Mouse (Mus musculus): ENCODE data around the gene Il33. TPM values are rescaled to one million over a fixed set of nuclear protein-coding genes. Genes with fewer than 3 reads are reported as not detected.
A peak's percentile ranks its signal among the peaks of the same experiment; 100 is the strongest.
"Not testable (repeated sequence)": the region's sequence is repeated elsewhere in the genome, so short reads cannot be mapped to it uniquely, and the experiment has no call there.

Il33 gene
- total RNA-seq, 2 experiments from 2014 or later, result 16.0 to 19.8 TPM

GRCm38 (mm10) chr19:29937445-29937844 lies 12.5 kb downstream of the Il33 start:
- DNase-seq, result peak in 1 of 2 experiments; percentile 17

DNA sequence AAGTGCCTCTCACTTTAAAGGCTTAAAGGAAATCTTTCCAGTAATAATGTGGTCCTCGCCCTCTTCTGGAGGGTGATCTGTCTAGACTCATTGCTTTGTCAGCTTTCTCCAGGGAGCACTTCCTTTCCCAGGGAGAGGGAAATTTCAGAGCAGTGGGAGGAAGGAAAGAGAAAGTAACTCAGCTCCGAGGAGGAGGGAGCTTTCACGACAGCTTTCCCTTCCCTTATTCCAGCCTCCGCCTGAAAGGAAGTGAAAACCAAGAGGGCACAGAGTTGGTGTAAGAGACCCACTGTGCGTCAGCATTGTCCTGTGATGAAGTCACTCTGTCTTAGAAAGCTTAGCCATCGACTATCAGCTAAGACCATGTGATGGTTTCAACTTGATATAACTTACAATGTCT lies 15.3 kb downstream of the Il33 start:
- no peak for DNase-seq

GRCm38 (mm10) chr19:29941208-29941607 lies 16.3 kb downstream of the Il33 start:
- no peak for DNase-seq

- no peak for DNase-seq
Measured at GRCm38 (mm10) chr19:29942358-29942757, 17.4 kb downstream of the Il33 start.

DNA sequence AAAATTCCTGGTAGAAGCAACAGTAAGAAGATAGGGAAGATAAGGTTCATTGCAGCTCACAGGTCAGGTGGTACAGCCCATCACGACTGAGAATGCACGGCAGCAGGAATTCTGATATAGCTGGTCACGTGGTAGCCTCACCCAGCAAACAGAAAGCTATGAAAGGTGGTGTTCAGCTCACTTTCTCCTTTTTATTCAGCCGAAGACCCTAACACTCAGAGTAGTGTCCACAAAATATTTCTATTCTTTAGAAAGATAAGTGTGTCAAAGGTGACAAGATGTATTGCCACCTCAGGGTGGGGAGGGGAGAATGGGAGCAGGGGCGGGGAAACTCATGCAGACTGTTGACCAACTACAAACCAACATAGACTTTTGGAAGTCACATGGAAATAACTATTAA lies 19.5 kb downstream of the Il33 start:
- DNase-seq, result no peak

DNA sequence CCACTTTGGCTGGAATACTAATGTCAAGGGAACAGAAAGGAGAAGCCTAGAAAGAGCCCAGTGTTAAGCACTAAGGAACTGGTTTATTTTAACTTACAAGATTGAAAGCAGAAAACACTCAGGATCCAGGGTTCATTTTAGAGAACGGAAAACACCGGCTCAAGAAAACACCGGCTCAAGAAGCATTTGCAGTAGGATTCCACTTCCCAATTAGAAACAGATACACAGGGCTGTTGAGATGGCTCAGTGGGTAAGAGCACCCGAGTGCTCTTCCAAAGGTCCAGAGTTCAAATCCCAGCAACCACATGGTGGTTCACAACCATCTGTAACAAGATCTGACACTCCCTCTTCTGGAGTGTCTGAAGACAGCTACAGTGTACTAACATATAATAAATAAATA lies 20.0 kb downstream of the Il33 start:
- DNase-seq, result not testable (repeated sequence)

DNA sequence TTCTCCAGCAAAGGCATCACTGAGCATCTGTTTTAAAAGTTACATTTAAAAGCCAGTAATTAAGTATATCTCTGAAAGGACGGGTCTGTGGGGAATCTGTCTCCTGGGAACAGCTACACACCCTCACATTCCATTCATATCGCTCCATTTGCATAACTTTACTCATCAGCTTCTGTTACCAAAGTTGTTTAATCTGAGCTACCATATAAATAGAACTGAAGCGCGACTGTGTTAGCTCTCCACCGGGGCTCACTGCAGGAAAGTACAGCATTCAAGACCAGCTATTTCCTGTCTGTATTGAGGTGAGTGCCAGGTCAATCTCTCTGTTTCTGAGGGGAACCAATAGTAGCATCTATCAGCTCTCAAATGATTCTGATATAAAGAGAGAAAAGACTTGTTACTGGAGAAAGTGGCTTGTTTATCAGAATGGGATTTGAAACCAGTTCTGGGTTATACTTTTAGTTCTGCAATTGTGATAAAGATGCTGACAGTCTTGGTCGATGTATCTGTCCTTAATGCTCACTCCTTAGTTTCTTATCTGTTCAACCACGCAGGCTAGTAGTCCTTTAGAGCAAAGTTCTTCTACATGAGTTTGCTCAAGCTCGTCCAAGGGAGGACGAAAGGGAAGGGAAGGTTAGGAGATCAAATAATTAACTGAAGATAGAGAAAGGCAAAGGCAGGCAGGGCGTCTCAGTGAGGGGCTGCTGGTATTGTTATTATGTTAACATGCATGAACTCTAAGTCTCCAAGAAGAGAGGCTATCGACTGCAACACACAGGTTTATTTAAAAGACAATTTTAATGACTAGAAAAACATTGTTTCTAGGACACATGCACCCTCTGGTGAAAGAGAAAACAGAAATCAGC lies 20.9 kb downstream of the Il33 start:
- DNase-seq, result no peak

DNA sequence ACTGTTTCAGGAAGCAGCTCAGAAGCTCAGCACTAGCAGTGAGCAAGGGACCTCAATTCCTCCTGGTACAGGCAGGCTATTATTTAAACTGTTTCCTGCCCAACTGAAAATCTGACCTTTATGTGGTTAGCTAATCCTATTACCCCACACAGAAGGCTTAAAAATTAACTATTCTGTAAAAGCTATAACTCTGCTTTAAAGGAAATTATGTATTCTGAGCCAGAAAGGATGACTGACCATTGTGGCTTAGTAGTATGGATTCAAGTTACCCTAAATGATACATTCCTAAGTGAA lies 21.5 kb downstream of the Il33 start:
- DNase-seq, result no peak

DNA sequence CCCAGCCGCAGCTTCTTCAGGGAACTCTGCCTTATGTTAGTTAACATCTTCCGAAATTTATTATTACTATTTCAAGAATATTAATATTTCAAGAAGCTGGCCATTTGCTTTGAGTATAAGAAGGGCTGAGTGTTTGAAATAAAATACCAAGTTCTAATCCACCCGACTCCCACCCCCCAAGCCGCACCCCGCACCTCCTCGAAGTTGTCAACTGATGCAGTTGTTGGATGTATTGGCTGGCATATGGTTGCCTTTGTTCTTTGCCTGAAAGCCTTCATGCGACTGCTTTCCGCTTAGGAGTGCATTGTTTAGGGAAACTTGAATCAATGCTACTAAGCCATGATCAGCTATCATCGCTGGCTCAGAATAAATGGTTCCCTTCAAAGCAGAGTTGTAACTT lies 22.1 kb downstream of the Il33 start:
- no peak for DNase-seq

GRCm38 (mm10) chr19:29947891-29948801 lies 23.2 kb downstream of the Il33 start:
- peak; percentile 72 to 78 for DNase-seq

- no peak for DNase-seq
Measured at GRCm38 (mm10) chr19:29952538-29952937, 27.6 kb downstream of the Il33 start.

DNA sequence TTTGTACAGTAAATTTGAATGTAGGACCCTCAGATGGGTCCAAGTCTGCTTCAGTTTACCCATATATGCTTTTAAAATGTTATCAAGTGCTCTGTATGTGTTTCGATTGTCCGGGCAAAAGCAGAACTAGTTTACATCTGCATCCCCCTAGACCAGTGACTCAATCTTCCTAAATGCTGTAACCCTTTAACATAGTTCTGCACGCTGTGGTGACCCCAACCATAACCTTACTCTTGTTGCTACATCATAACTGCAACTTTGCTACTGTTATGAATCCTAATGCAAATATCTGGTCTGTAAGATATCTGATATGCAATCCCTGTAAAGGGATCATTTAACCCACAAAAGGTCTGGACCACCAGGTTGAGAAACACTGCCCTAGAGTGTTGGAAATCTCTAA lies 28.9 kb downstream of the Il33 start:
- no peak for DNase-seq

DNA sequence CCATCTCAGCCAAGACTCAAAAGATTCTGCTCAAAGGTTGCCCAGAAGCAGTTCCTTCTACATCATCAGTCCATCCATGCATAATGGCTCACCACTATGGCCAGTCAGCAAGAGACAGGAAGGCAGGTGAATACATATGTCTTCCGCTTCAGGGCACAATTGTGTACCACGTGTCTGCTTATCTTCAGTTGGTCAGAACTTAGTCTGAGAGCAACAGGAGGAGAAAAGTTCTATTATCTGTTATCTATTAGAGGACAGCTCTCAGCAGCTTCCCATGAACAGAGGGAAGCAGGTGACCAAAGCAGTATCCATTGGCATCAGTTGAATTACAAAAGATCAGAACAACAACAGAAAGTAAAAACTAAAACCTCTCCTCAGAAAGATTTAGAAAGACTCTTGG lies 30.5 kb downstream of the Il33 start:
- no peak for DNase-seq

GRCm38 (mm10) chr19:29960906-29961305 lies 36.0 kb downstream of the Il33 start:
- no peak for DNase-seq

- no peak for DNase-seq
Measured at GRCm38 (mm10) chr19:29961842-29962241, 36.9 kb downstream of the Il33 start.

- no peak for DNase-seq
Measured at GRCm38 (mm10) chr19:29963598-29964092, 38.7 kb downstream of the Il33 start.

DNA sequence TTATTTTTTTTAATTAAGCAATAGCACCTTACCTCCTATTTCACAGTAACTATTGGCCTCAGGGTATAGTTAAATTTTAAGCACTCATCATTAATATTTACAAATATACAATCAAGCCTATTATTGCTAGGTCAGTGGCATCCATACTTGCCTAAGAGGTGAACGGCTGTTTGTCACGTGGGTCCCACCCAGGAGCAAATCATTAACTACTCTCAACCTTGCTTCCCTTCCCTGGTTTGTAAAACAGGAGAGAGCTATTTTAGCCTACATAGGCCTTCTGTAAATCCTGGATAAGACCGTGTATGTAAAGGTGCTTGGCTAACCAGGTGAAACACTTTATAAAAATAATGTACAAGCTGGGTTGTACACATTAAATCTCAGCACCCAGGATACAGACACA lies 43.0 kb downstream of the Il33 start:
- no peak for DNase-seq

- DNase-seq, result no peak
Measured at GRCm38 (mm10) chr19:29973396-29973795, 48.5 kb downstream of the Il33 start.

DNA sequence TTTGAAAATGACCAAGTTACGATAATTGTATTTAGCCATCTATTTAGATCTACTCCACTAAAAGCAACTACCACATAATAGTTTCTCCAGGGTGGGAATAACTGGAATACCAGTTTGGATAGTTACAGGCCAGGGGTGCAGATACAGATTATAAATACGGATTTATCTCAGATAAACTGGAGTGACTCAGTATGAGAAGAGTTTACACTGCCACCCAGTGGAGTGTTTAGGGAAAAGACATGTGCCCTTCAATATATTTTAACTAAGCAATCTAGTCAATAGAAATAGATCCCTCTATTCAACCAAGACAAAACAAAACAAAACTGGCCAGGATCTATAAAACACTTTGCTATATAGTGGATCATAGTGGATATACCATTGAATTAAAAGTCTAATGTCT lies 53.9 kb downstream of the Il33 start:
- DNase-seq, result peak in 1 of 2 experiments; percentile 22

DNA sequence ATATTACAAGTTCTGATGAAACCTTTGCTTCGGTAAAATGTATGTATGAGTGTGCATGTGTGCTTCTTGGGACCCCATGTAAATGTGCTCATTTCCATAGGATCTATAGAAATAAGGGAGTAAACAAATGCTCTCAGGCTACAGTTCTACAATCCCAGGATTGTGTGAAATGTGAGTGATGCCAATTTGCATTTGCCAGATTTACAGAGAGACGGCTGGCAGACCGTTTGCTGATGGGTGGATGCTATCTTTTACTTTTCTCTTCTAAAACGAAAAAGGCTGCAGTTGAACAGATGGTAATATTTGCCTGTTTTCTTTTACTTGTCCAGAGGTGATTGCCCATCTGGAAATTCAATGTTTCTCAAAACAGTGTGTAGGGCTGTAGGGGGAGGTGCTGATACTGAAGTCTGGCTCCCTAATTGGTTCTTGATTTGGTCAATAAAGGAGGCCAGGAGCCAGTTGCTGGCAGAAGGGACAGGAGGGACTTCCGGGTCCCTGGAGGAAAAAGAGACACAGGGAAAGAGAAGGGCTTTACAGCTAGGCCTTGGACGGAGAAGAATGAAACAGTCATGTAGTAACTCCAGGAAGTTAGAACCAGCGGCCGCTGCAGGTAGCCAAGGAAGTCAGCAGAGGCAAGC lies 54.7 kb downstream of the Il33 start:
- no peak for DNase-seq

GRCm38 (mm10) chr19:29984208-29985005 lies 59.5 kb downstream of the Il33 start:
- DNase-seq, result peak; percentile 60 to 76
